Mouse (Mus musculus): ENCODE results near the gene Ndufs2.

DNA sequence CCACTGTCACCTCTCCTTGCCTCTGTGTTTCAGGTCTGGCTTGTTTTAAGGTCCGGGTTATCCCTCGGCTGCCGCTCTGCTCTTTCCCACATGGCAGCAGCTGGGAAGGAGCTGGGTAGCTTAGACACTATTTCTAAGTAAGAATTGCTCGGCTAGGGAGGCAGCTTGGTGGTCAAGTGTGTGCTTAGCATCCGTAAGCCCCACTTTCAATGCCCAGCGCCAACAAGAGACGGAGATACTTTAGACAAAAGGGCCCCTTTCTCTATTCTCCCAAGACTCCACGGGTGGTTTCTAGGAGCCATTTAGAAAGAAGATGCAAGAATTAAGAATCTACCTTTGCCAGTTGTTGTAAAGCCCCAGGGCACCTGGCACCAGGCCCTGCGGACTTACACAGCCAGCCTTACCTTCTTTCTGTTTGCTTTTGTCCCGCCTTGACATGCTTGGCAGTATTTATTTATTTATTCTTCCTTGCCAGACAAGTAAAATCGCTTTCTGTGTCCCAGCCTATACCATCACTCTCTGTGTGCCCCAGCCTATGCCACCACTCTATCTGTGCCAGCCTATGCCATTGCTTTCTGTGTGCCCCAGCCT lies 24.1 kb upstream of the Ndufs2 start:
- TF ChIP-seq CTCF (conservative IDR thresholded peaks at IDR 0.05; ENCODE audit: low read length) (no peak), POU5F1 (IDR thresholded peaks at IDR 0.05; ENCODE audit: borderline replicate concordance, low read length) (no peak)
